Mouse (Mus musculus) neural tube, embryonic 15.5 days (tissue): Measurements from ENCODE around the gene Ccdc84. TPM values are rescaled to one million over a fixed set of nuclear protein-coding genes. Genes with fewer than 3 reads are reported as not detected.
A peak's percentile ranks its signal among the peaks of the same experiment; 100 is the strongest.
"Not testable (repeated sequence)": the region's sequence is repeated elsewhere in the genome, so short reads cannot be mapped to it uniquely, and the experiment has no call there.

Source experiments
- ATAC-seq: fragments of 200-750 bp; cut with Nextera tagmentation; 2 replicates; pipeline ENCODE4 v1.8.0; 2017; ENCODE audit warnings: mild to moderate bottlenecking, moderate TSS enrichment, moderate library complexity; ENCODE audit not compliant: low FRiP score
- H3K27ac ChIP-seq: fragments of 300-500 bp; sonication (generic); replicated peaks from 2 replicates; pipeline ENCODE4 v1.5.1; 2015; ENCODE audit warnings: mild to moderate bottlenecking, inconsistent platforms
- H3K27me3 ChIP-seq: fragments of 300-500 bp; sonication (generic); replicated peaks from 2 replicates; pipeline ENCODE4 v1.6.1; 2015; ENCODE audit warnings: inconsistent platforms
- H3K36me3 ChIP-seq: fragments of 300-500 bp; sonication (generic); 2 replicates; pipeline ENCODE4 v1.6.1; 2015; ENCODE audit warnings: inconsistent platforms
- H3K4me1 ChIP-seq: fragments of 300-500 bp; sonication (generic); 2 replicates; pipeline ENCODE4 v1.6.1; 2015; ENCODE audit warnings: inconsistent platforms
- H3K4me2 ChIP-seq: fragments of 300-500 bp; sonication (generic); 2 replicates; pipeline ENCODE4 v1.6.1; 2015; ENCODE audit warnings: inconsistent platforms, mild to moderate bottlenecking, moderate library complexity
- H3K4me3 ChIP-seq: fragments of 300-500 bp; sonication (generic); replicated peaks from 2 replicates; pipeline ENCODE4 v1.5.1; 2015; ENCODE audit warnings: mild to moderate bottlenecking, inconsistent platforms
- H3K9ac ChIP-seq: fragments of 300-500 bp; sonication (generic); replicated peaks from 2 replicates; pipeline ENCODE4 v1.6.1; 2015; ENCODE audit warnings: mild to moderate bottlenecking, inconsistent platforms
- H3K9me3 ChIP-seq: fragments of 300-500 bp; sonication (generic); replicated peaks from 2 replicates; pipeline ENCODE4 v1.6.1; 2016; ENCODE audit warnings: inconsistent platforms
- WGBS: fragments of 180-500 bp; shearing (Covaris S2); methylation state at CpG from one replicate; pipeline ENCODE4 v1.1.7; 2015; ENCODE audit warnings: mixed read lengths; 5-methylcytosine and 5-hydroxymethylcytosine counted together
- polyA plus RNA-seq: library from polyadenylated mRNA; unstranded; fragments of >200 nt; fragmentation: Nextera tagmentation; extraction: Ambion mirVana; gene quantifications from 2 replicates; pipeline ENCODE4 v1.2.1, GENCODE M21; 2015

Gene Ccdc84
- polyA plus RNA-seq, 1 experiment from 2014 or later: 36.4 TPM

GRCm38 (mm10) chr9:44384596-44384995 lies 33.8 kb downstream of the Ccdc84 start:
- Histone ChIP-seq H3K4me2 (no peak overlapping the region), H3K36me3 (peaks cover 83% of the 10 kb centered on the region), H3K4me1 (peaks cover 17% of the 10 kb centered on the region), H3K27me3 (no peaks in the 10 kb centered on the region), H3K27ac (no peak overlapping the region), H3K9ac (no peak overlapping the region), H3K4me3 (no peak overlapping the region), H3K9me3 (no peaks in the 10 kb centered on the region)
- WGBS: 92% methylated on average over 13 of the region's 13 CpGs
- no peak for ATAC-seq

- Histone ChIP-seq H3K4me3 (peak overlapping the region; percentile 94), H3K36me3 (peaks cover 37% of the 10 kb centered on the region), H3K4me2 (peak overlapping the region; percentile 94), H3K9me3 (no peaks in the 10 kb centered on the region), H3K9ac (peak overlapping the region; percentile 96), H3K27ac (peak overlapping the region; percentile 90), H3K4me1 (peaks cover 27% of the 10 kb centered on the region), H3K27me3 (no peaks in the 10 kb centered on the region)
- ATAC-seq: peak; percentile 22
- 8% methylated on average over 15 of the region's 15 CpGs for WGBS
These were observed 38.5 kb downstream of the Ccdc84 start for GRCm38 (mm10) chr9:44379862-44380261.

- peak; percentile 98 for ATAC-seq
- H3K9ac ChIP-seq: peak within 1 kb of the TSS; percentile 96
These were observed 39.1 kb downstream of the Ccdc84 start, which contains the start of gene Hyou1 for GRCm38 (mm10) chr9:44379054-44379834. Hyou1 (plus strand) TSS chr9:44379490.

GRCm38 (mm10) chr9:44378153-44378730 lies 40.1 kb downstream of the Ccdc84 start:
- peak overlapping the region; percentile 94 for H3K4me2 ChIP-seq
- no peak for ATAC-seq
- H3K4me3 ChIP-seq: peak overlapping the region; percentile 94
- H3K9ac ChIP-seq: peak overlapping the region; percentile 76
- peak overlapping the region; percentile 95 for H3K27ac ChIP-seq
- H3K36me3 ChIP-seq: peaks cover 21% of the 10 kb centered on the region
- no peaks in the 10 kb centered on the region for H3K9me3 ChIP-seq
- WGBS: 93% methylated on average over 5 of the region's 5 CpGs
- no peaks in the 10 kb centered on the region for H3K27me3 ChIP-seq
- H3K4me1 ChIP-seq: peaks cover 27% of the 10 kb centered on the region

More at GRCm38 (mm10) chr9:44379054-44379834, 39.1 kb downstream of the Ccdc84 start, which contains the start of gene Hyou1:
- Histone ChIP-seq H3K4me1 (peaks cover 27% of the 10 kb centered on the region), H3K27me3 (no peaks in the 10 kb centered on the region), H3K9me3 (no peaks in the 10 kb centered on the region), H3K4me3 (peak within 1 kb of the TSS; percentile 94), H3K36me3 (peaks cover 31% of the 10 kb centered on the region), H3K27ac (peak within 1 kb of the TSS; percentile 95), H3K4me2 (peak within 1 kb of the TSS; percentile 94)
- WGBS: 0% methylated on average over 82 of the region's 83 CpGs

DNA sequence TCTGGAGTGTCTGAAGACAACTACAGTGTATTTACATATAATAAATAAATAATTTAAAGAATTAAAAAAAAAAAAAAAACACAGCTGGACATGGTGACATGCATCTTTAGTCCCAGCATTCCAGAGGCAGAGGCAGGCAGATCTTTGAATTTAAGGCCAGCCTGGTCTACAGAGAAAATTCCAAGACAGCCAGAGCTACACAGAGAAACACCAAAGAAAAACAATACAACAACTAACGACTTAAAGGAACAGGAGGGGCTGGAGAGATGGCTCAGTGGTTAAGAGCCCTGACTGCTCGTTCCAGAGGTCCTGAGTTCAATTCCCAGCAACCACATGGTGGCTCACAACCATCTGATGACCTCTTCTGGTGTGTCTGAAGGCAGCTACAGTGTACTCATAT lies 41.0 kb downstream of the Ccdc84 start:
- WGBS: 88% methylated on average over 2 of the region's 2 CpGs
- not testable (repeated sequence) for H3K9me3 ChIP-seq, H3K9ac ChIP-seq, ATAC-seq, H3K27ac ChIP-seq, H3K4me2 ChIP-seq, H3K27me3 ChIP-seq, H3K4me3 ChIP-seq
- H3K36me3 ChIP-seq: peaks cover 12% of the 10 kb centered on the region
- H3K4me1 ChIP-seq: peaks cover 27% of the 10 kb centered on the region

GRCm38 (mm10) chr9:44376141-44376540 lies 42.2 kb downstream of the Ccdc84 start:
- ATAC-seq: no peak
- Histone ChIP-seq H3K4me2 (no peak overlapping the region), H3K27me3 (no peaks in the 10 kb centered on the region), H3K4me3 (no peak overlapping the region), H3K4me1 (peaks cover 23% of the 10 kb centered on the region), H3K36me3 (no peaks in the 10 kb centered on the region), H3K9ac (no peak overlapping the region), H3K27ac (no peak overlapping the region), H3K9me3 (no peaks in the 10 kb centered on the region)
- 90% methylated on average over 6 of the region's 6 CpGs for WGBS

- Histone ChIP-seq H3K36me3 (no peaks in the 10 kb centered on the region), H3K27ac (no peak overlapping the region), H3K9ac (no peak overlapping the region), H3K4me1 (peaks cover 7% of the 10 kb centered on the region; the same call in 1 of the 2 replicates), H3K4me3 (no peak overlapping the region), H3K4me2 (no peak overlapping the region), H3K9me3 (no peaks in the 10 kb centered on the region), H3K27me3 (no peaks in the 10 kb centered on the region)
- no peak for ATAC-seq
These were observed 45.0 kb downstream of the Ccdc84 start for GRCm38 (mm10) chr9:44373386-44373785.

DNA sequence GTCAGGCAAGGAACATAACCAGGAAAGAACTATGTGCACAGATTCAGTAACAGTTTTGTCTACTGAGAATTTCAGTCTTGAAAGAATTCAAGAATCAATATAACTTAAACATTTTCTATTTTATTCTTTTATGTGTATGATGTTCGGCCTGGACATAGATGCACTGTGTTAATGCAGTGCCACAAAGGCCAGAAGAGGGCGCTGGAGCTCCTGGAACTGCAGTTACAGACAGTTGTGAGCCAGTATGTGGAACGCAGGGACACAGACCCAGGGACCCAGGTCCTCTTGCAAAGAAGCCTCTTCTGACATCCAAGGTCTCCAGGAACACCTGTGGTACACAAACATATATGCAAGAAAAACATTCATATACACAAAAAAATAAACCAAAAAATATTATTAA lies 53.9 kb downstream of the Ccdc84 start:
- no peak for ATAC-seq
- Histone ChIP-seq H3K27ac (no peak overlapping the region), H3K9me3 (no peaks in the 10 kb centered on the region), H3K36me3 (peaks cover 3% of the 10 kb centered on the region), H3K4me2 (no peak overlapping the region), H3K27me3 (no peaks in the 10 kb centered on the region), H3K4me1 (peaks cover 8% of the 10 kb centered on the region), H3K4me3 (no peak overlapping the region), H3K9ac (no peak overlapping the region)
- 67% methylated on average over 3 of the region's 3 CpGs for WGBS

GRCm38 (mm10) chr9:44361931-44362330 lies 56.4 kb downstream of the Ccdc84 start:
- H3K4me3 ChIP-seq: peak overlapping the region; percentile 57
- ATAC-seq: peak; percentile 39; the same call in 1 of the 2 replicates
- peaks cover 25% of the 10 kb centered on the region for H3K36me3 ChIP-seq
- H3K27me3 ChIP-seq, H3K9me3 ChIP-seq: not testable (repeated sequence)
- peaks cover 11% of the 10 kb centered on the region for H3K4me1 ChIP-seq
- peak overlapping the region; percentile 67 for H3K4me2 ChIP-seq
- H3K27ac ChIP-seq: peak overlapping the region; percentile 68
- H3K9ac ChIP-seq: peak overlapping the region; percentile 62; the same call in 1 of the 2 replicates
- 40% methylated on average over 4 of the region's 4 CpGs for WGBS

DNA sequence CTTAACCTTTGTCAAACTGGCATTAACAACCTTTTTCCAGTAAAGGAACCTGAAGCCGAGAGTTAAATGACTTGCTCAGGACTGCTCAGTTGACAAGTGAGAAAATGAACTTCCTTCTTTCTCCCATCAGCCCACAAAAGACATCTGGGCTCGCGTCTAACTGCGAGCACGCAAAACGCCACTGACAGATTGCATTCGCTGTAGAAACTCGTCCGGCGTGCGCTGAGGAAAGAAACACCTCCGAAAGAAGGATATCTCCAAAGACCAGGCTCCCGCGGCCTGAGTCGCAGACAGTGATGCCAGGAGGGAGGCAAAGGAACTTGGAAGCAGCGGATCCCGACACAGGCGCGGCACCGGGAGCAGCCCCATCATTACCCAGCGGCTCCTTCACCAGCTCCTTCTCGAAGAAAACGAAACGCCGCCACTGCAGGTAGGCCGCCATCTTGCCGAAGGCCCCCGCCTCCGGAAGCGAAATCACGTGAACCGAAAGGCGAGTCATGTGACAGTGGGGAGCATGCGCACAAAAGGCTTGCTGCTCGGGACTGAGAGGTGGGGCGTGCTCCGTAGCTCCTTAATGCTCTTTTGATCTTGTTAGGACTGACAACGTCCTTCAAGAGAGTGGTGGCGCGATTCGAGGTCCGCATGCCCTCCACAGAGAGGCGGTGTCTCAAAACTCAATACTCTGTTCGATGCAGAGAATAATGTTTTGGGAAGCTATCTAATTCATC lies 57.0 kb downstream of the Ccdc84 start, which contains the start of gene Vps11:
TSS of gene Vps11 (minus strand) at position 481 of the 728 bp plus-strand sequence.
- under 1% methylated on average over 44 of the region's 44 CpGs for WGBS
- Histone ChIP-seq H3K27me3 (no peaks in the 10 kb centered on the region), H3K9ac (peak within 1 kb of the TSS; percentile 62), H3K36me3 (peaks cover 31% of the 10 kb centered on the region), H3K4me2 (peak within 1 kb of the TSS; percentile 67), H3K4me3 (peak within 1 kb of the TSS; percentile 57), H3K4me1 (peaks cover 11% of the 10 kb centered on the region), H3K9me3 (no peaks in the 10 kb centered on the region), H3K27ac (peak within 1 kb of the TSS; percentile 68)
- ATAC-seq: peak; percentile 92
